Comparison of ENCODE assay signal across 8 mouse cellular contexts in the genomic region with DNA sequence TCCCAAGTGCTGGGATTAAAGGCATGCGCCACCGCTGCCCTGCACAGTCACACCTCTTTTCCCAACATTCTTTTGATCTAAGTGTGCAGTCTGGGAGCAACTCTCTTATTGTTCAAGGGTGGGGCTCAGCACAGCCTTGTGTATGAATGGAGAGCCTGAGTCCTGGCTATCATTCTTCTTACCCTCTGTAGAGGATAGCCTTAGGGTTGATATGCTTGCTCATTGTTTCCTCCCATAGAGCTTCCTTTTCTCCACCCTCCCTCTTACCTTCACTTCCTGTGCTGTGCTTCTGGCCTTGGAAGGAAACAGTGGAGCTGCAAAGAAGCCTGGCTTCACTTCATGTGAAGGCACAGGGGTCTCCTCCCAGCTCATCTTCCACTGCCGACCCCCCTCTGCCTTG. TPM values are rescaled to one million over a fixed set of nuclear protein-coding genes. Genes with fewer than 3 reads are reported as not detected.
DNase-seq lines count a peak whose midpoint lies in the region; ATAC-seq lines count a peak whose summit lies in the region.

A gene (plus strand): TSS at position 292 of the 400 bp plus-strand sequence.

- 79% methylated on average over 3 of the region's 3 CpGs for WGBS in lung, embryonic 15.5 days
- 88% methylated on average over 3 of the region's 3 CpGs for WGBS in embryonic facial prominence, embryonic 11.5 days
- 74% methylated on average over 3 of the region's 3 CpGs for WGBS in heart, embryonic 11.5 days (ENCODE audit: insufficient replicate concordance)
- 84% methylated on average over 3 of the region's 3 CpGs for WGBS in midbrain, embryonic 16.5 days

- H3K27ac ChIP-seq in lung, embryonic 15.5 days = no peak within 1 kb of the TSS
- no peak within 1 kb of the TSS for H3K27ac ChIP-seq in embryonic facial prominence, embryonic 11.5 days (replicated peaks; ENCODE audit: low read depth, low read length)
- H3K27ac ChIP-seq in heart, embryonic 11.5 days (ENCODE audit: low read depth, low read length) = no peak within 1 kb of the TSS
- H3K27ac ChIP-seq in midbrain, embryonic 16.5 days (ENCODE audit: low read length) = no peak within 1 kb of the TSS

- H3K4me2 ChIP-seq in lung, embryonic 15.5 days = no peak within 1 kb of the TSS
- no peak within 1 kb of the TSS for H3K4me2 ChIP-seq in embryonic facial prominence, embryonic 11.5 days (ENCODE audit: low read depth, low read length)
- H3K4me2 ChIP-seq in heart, embryonic 11.5 days = no peak within 1 kb of the TSS
- H3K4me2 ChIP-seq in midbrain, embryonic 16.5 days (ENCODE audit: low read length) = no peak within 1 kb of the TSS

- H3K9ac ChIP-seq in lung, embryonic 15.5 days = no peak within 1 kb of the TSS
- H3K9ac ChIP-seq in embryonic facial prominence, embryonic 11.5 days (replicated peaks; ENCODE audit: low read length) = no peak within 1 kb of the TSS
- no peak within 1 kb of the TSS for H3K9ac ChIP-seq in heart, embryonic 11.5 days (ENCODE audit: low read depth, low read length)
- no peak within 1 kb of the TSS for H3K9ac ChIP-seq in midbrain, embryonic 16.5 days (ENCODE audit: low read depth, low read length)

- no peaks in the 10 kb centered on the region for H3K9me3 ChIP-seq in lung, embryonic 15.5 days
- H3K9me3 ChIP-seq in embryonic facial prominence, embryonic 11.5 days (replicated peaks; ENCODE audit: control insufficient read depth, low read length) = no peaks in the 10 kb centered on the region
- no peaks in the 10 kb centered on the region for H3K9me3 ChIP-seq in heart, embryonic 11.5 days (replicated peaks; ENCODE audit: control insufficient read depth, low read length)
- H3K9me3 ChIP-seq in midbrain, embryonic 16.5 days (replicated peaks; ENCODE audit: control insufficient read depth, low read length, poor library complexity, severe bottlenecking) = no peaks in the 10 kb centered on the region

- no peak for ATAC-seq in lung, embryonic 15.5 days (ENCODE audit: borderline replicate concordance, extremely low read depth, low FRiP score, low TSS enrichment)
- ATAC-seq in embryonic facial prominence, embryonic 11.5 days (replicated peaks; ENCODE audit: insufficient number of reproducible peaks, low FRiP score, low TSS enrichment, low read depth) = no peak
- no peak for ATAC-seq in heart, embryonic 11.5 days (replicated peaks; ENCODE audit: insufficient number of reproducible peaks, low FRiP score, low TSS enrichment)
- no peak for ATAC-seq in midbrain, embryonic 16.5 days

- no peak for DNase-seq in lung, adult 18-20 months
- DNase-seq in embryonic facial prominence, embryonic 11.5 days (ENCODE audit: low spot score) = no peak
- DNase-seq in layer of hippocampus, postnatal 25 days (ENCODE audit: extremely low spot score in 1 of 2, low spot score in 1 of 2) = no peak
- no peak for DNase-seq in spleen, postnatal 4 days (ENCODE audit: low spot score in 2 of 2)
- no peak for DNase-seq in cerebellum, postnatal 10 days

- H3K27me3 ChIP-seq in lung, embryonic 15.5 days = peaks cover 14% of the 10 kb centered on the region
- peaks cover 4% of the 10 kb centered on the region; the same call in 1 of the 2 replicates for H3K27me3 ChIP-seq in embryonic facial prominence, embryonic 11.5 days (ENCODE audit: control insufficient read depth, insufficient read depth, low read length)
- peaks cover 15% of the 10 kb centered on the region for H3K27me3 ChIP-seq in heart, embryonic 11.5 days (ENCODE audit: control insufficient read depth, insufficient read depth, low read length)
- peaks cover 11% of the 10 kb centered on the region for H3K27me3 ChIP-seq in midbrain, embryonic 16.5 days (ENCODE audit: control insufficient read depth, insufficient read depth, low read depth, low read length)

- peaks cover 17% of the 10 kb centered on the region for H3K4me1 ChIP-seq in lung, embryonic 15.5 days
- H3K4me1 ChIP-seq in embryonic facial prominence, embryonic 11.5 days (ENCODE audit: control insufficient read depth, insufficient read depth, low read length) = no peaks in the 10 kb centered on the region
- no peaks in the 10 kb centered on the region for H3K4me1 ChIP-seq in heart, embryonic 11.5 days (ENCODE audit: control insufficient read depth, insufficient read depth, low read length)
- peaks cover 7% of the 10 kb centered on the region; the same call in 1 of the 2 replicates for H3K4me1 ChIP-seq in midbrain, embryonic 16.5 days (ENCODE audit: control insufficient read depth, insufficient read depth, low read length)

- H3K4me3 ChIP-seq in lung, embryonic 15.5 days = no peak within 1 kb of the TSS
- no peak within 1 kb of the TSS for H3K4me3 ChIP-seq in embryonic facial prominence, embryonic 11.5 days (ENCODE audit: low read depth, low read length)
- H3K4me3 ChIP-seq in heart, embryonic 11.5 days (ENCODE audit: low read depth, low read length) = no peak within 1 kb of the TSS
- no peak within 1 kb of the TSS for H3K4me3 ChIP-seq in midbrain, embryonic 16.5 days (ENCODE audit: low read depth, low read length)

- no peaks in the 10 kb centered on the region for H3K36me3 ChIP-seq in lung, embryonic 15.5 days
- no peaks in the 10 kb centered on the region for H3K36me3 ChIP-seq in embryonic facial prominence, embryonic 11.5 days (replicated peaks; ENCODE audit: control insufficient read depth, insufficient read depth, low read depth, low read length)
- H3K36me3 ChIP-seq in heart, embryonic 11.5 days (ENCODE audit: control insufficient read depth, insufficient read depth, low read length) = no peaks in the 10 kb centered on the region
- no peaks in the 10 kb centered on the region for H3K36me3 ChIP-seq in midbrain, embryonic 16.5 days (ENCODE audit: control insufficient read depth, insufficient read depth, low read length)

RNA-seq across cellular contexts. Expression of the gene that starts here (rescaled TPM):
- polyA plus RNA-seq in lung, embryonic 15.5 days (2015; fragmentation: Nextera tagmentation; extraction: Ambion mirVana) = 552 and 585 TPM in 2 replicates
- 324 and 334 TPM in 2 replicates for polyA plus RNA-seq in embryonic facial prominence, embryonic 11.5 days (2014; fragmentation: Nextera tagmentation; extraction: Ambion mirVana)
- 296 and 306 TPM in 2 replicates for polyA plus RNA-seq in heart, embryonic 11.5 days (2014; fragmentation: Nextera tagmentation; extraction: Ambion mirVana)
- total RNA-seq in layer of hippocampus, postnatal 25 days (2021) = 10 to 100 TPM; 76.6 to 84.7 TPM
- 152 and 195 TPM in 2 replicates for polyA plus RNA-seq in midbrain, embryonic 16.5 days (2015; fragmentation: Nextera tagmentation; extraction: Ambion mirVana)
